In the genomic region with DNA sequence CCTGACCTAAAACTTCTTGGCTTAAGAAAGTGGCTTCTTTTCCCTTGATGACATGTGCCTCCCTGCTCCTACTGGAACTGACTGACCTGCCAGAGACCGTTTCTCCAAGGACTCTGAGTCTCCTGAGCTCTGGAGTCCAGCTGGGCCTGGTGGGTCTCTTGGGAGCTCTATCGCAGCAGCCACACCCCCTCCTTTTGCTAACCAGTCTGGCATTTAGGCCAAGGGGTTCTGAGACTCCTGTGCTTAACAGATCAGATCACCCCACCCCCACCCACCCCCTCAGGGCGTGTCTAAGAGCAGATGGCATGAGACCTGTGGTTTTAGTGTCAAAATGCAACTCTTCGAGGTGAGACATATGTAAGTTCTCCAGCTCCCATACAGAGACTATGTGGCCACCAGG, we compare ENCODE assay signal across 41 mouse cellular contexts. TPM values are rescaled to one million over a fixed set of nuclear protein-coding genes. Genes with fewer than 3 reads are reported as not detected.
A peak's percentile ranks its signal among the peaks of the same experiment; 100 is the strongest.
DNase-seq lines count a peak whose midpoint lies in the region; ATAC-seq and TF ChIP-seq lines count a peak whose summit lies in the region.
"Had no signal": no experiment of that assay in that cellular context is flagged by ENCODE, and none has a peak within 500 bp of the region (broad histone marks: within the 10 kb centered on the region; RNA-seq: fewer than 3 reads in every experiment).

No protein-coding gene starts in this region.

- 0 out of 2 replicates have a peak, but pooled peaks cover 12% of the 10 kb centered on the region for H3K4me1 ChIP-seq in liver, embryonic 12.5 days
- H3K4me1 ChIP-seq in liver, embryonic 11.5 days (replicated peaks; ENCODE audit: control insufficient read depth, insufficient read depth, low read length): no peaks in the 10 kb centered on the region
- peaks cover 16% of the 10 kb centered on the region for H3K4me1 ChIP-seq in liver, embryonic 15.5 days (replicated peaks)
- H3K4me1 ChIP-seq: forebrain, embryonic 15.5 days; heart, embryonic 13.5 days; midbrain, embryonic 13.5 days had no signal

- POLR2A ChIA-PET in Patski (lab: Charles Lee): no interaction called here

- CTCF ChIA-PET in Patski (lab: Charles Lee): interaction anchor here (0.8 kb wide), 1 partner anchor 113 kb away, joined by 3 read pairs; no protein-coding TSS in a partner anchor

- in situ Hi-C loops in Patski (cut with MboI; ENCODE audit: low pct_unique_long_range_greater_than_20kb): loop anchor here (10.0 kb wide), 1 partner anchor 637 kb away; no protein-coding TSS in a partner anchor

- peak overlapping the region; percentile 36; the same call in 1 of the 2 replicates for H3K27ac ChIP-seq in liver, embryonic 12.5 days
- H3K27ac ChIP-seq in liver, embryonic 11.5 days (ENCODE audit: low read depth, low read length): no peak overlapping the region
- H3K27ac ChIP-seq in liver, embryonic 15.5 days (replicated peaks): peak overlapping the region; percentile 79; the same call in 1 of the 2 replicates
- H3K27ac ChIP-seq: forebrain, embryonic 15.5 days; heart, adult 2 months; heart, embryonic 13.5 days; hindbrain, embryonic 10.5 days; hindbrain, embryonic 15.5 days; layer of hippocampus, adult 2 months; left cerebral cortex, adult 2 months; limb, embryonic 12.5 days; midbrain, embryonic 13.5 days had no signal

- no peak for ATAC-seq in liver, embryonic 12.5 days
- no peak for ATAC-seq in liver, embryonic 11.5 days (replicated peaks; ENCODE audit: low FRiP score)
- ATAC-seq in Patski: peak; percentile 44
- ATAC-seq in liver, embryonic 15.5 days (ENCODE audit: insufficient read depth): no peak
- ATAC-seq: forebrain, embryonic 15.5 days; lung, postnatal 0 days; midbrain, embryonic 13.5 days had no signal

- H3K27me3 ChIP-seq in liver, embryonic 12.5 days (replicated peaks): 0 out of 2 replicates have a peak, but pooled peaks cover 7% of the 10 kb centered on the region
- peaks cover 4% of the 10 kb centered on the region; the same call in 1 of the 2 replicates for H3K27me3 ChIP-seq in liver, embryonic 11.5 days (replicated peaks; ENCODE audit: control insufficient read depth, insufficient read depth, low read length)
- H3K27me3 ChIP-seq in Patski: no peaks in the 10 kb centered on the region
- no peaks in the 10 kb centered on the region for H3K27me3 ChIP-seq in liver, embryonic 15.5 days
- H3K27me3 ChIP-seq: forebrain, embryonic 15.5 days; hindbrain, embryonic 15.5 days; midbrain, embryonic 13.5 days had no signal

- 39% methylated on average over 4 of the region's 4 CpGs for WGBS in liver, embryonic 12.5 days (ENCODE audit: insufficient replicate concordance)
- 44% methylated on average over 4 of the region's 4 CpGs for WGBS in liver, embryonic 11.5 days
- WGBS in liver, embryonic 15.5 days (ENCODE audit: insufficient replicate concordance): 19% methylated on average over 4 of the region's 4 CpGs

- no peak overlapping the region for H3K4me2 ChIP-seq in liver, embryonic 12.5 days
- H3K4me2 ChIP-seq in liver, embryonic 11.5 days: no peak overlapping the region
- no peak overlapping the region for H3K4me2 ChIP-seq in liver, embryonic 15.5 days
- H3K4me2 ChIP-seq: forebrain, embryonic 15.5 days; heart, embryonic 13.5 days; hindbrain, embryonic 15.5 days; kidney, embryonic 15.5 days; limb, embryonic 12.5 days; midbrain, embryonic 13.5 days had no signal

- H3K9me3 ChIP-seq in liver, embryonic 12.5 days (replicated peaks): no peaks in the 10 kb centered on the region
- H3K9me3 ChIP-seq in liver, embryonic 11.5 days (ENCODE audit: control insufficient read depth, low read length): no peaks in the 10 kb centered on the region
- no peaks in the 10 kb centered on the region for H3K9me3 ChIP-seq in liver, embryonic 15.5 days (replicated peaks)
- H3K9me3 ChIP-seq: forebrain, embryonic 15.5 days; heart, embryonic 13.5 days; hindbrain, embryonic 10.5 days; hindbrain, embryonic 15.5 days; kidney, embryonic 15.5 days; limb, embryonic 12.5 days; midbrain, embryonic 13.5 days had no signal

- no peak for TF ChIP-seq CTCF in Patski (IDR thresholded peaks at IDR 0.05)

- no peak for DNase-seq in liver, embryonic 11.5 days (ENCODE audit: low spot score)
- no peak for DNase-seq in Patski (ENCODE audit: low read depth, low spot score)
- DNase-seq in right cerebral cortex, adult 2 months (ENCODE audit: low spot score in 2 of 2): no peak
- DNase-seq in layer of hippocampus, adult 18-20 months (ENCODE audit: low spot score in 2 of 2): no peak
- DNase-seq in cerebellum, postnatal 36 days: no peak
- DNase-seq: adrenal gland, postnatal 25 days; B cell, adult 2 months; cerebellum, adult 18-20 months; cerebellum, postnatal 10 days; gastrocnemius, postnatal 25 days; heart, adult 2 months; heart, postnatal 10 days; kidney, adult 18-20 months; kidney, postnatal 25 days; lung, adult 18-20 months; lung, postnatal 4 days; spleen, adult 18-20 months; thymus, postnatal 4 days had no signal

- no peaks in the 10 kb centered on the region for H3K36me3 ChIP-seq in liver, embryonic 12.5 days
- no peaks in the 10 kb centered on the region for H3K36me3 ChIP-seq in liver, embryonic 11.5 days (ENCODE audit: control insufficient read depth, insufficient read depth, low read length)
- H3K36me3 ChIP-seq in liver, embryonic 15.5 days (replicated peaks): no peaks in the 10 kb centered on the region
- H3K36me3 ChIP-seq: forebrain, embryonic 15.5 days; heart, embryonic 13.5 days; hindbrain, embryonic 10.5 days; hindbrain, embryonic 15.5 days; kidney, embryonic 15.5 days; limb, embryonic 12.5 days; midbrain, embryonic 13.5 days had no signal

- H3K9ac ChIP-seq in liver, embryonic 12.5 days: no peak overlapping the region
- H3K9ac ChIP-seq in liver, embryonic 11.5 days (ENCODE audit: low read depth, low read length): no peak overlapping the region
- H3K9ac ChIP-seq in liver, embryonic 15.5 days: no peak overlapping the region
- H3K9ac ChIP-seq: forebrain, embryonic 15.5 days; heart, embryonic 13.5 days; hindbrain, embryonic 15.5 days; kidney, embryonic 15.5 days; limb, embryonic 12.5 days; midbrain, embryonic 13.5 days had no signal

- H3K4me3 ChIP-seq in liver, embryonic 12.5 days: no peak overlapping the region
- no peak overlapping the region for H3K4me3 ChIP-seq in liver, embryonic 11.5 days (ENCODE audit: low read depth, low read length)
- H3K4me3 ChIP-seq in liver, embryonic 15.5 days (replicated peaks): no peak overlapping the region
- H3K4me3 ChIP-seq: forebrain, embryonic 15.5 days; heart, adult 2 months; heart, embryonic 13.5 days; hindbrain, embryonic 10.5 days; hindbrain, embryonic 15.5 days; kidney, embryonic 15.5 days; layer of hippocampus, adult 2 months; left cerebral cortex, adult 2 months; limb, embryonic 12.5 days; midbrain, embryonic 13.5 days had no signal

RNA-seq across cellular contexts. Expression of gene Chst13, which starts 3.2 kb away (rescaled TPM):
- 14.5 and 16.7 TPM in 2 replicates for polyA plus RNA-seq in liver, embryonic 12.5 days (2016; fragmentation: Nextera tagmentation; extraction: Ambion mirVana)
- 16.7 and 17.4 TPM in 2 replicates for polyA plus RNA-seq in liver, embryonic 11.5 days (2014; fragmentation: Nextera tagmentation; extraction: Ambion mirVana)
- 0.14 TPM for polyA plus RNA-seq in Patski (2021)
- 13.9 and 15.1 TPM in 2 replicates for polyA plus RNA-seq in liver, embryonic 15.5 days (2015; fragmentation: Nextera tagmentation; extraction: Ambion mirVana)
- not detected for total RNA-seq in layer of hippocampus, adult 18-20 months (2021)
- total RNA-seq: adrenal gland, postnatal 25 days; gastrocnemius, adult 18-20 months; heart, adult 2 months; heart, postnatal 10 days; layer of hippocampus, adult 2 months; layer of hippocampus, postnatal 14 days; left cerebral cortex, adult 2 months; left cerebral cortex, postnatal 25 days; megakaryocyte-erythroid progenitor cell, adult 5-6 weeks had no signal
- polyA plus RNA-seq: embryonic facial prominence, embryonic 11.5 days; forebrain, embryonic 15.5 days; heart, embryonic 13.5 days; hindbrain, embryonic 10.5 days; hindbrain, embryonic 15.5 days; limb, embryonic 12.5 days; midbrain, embryonic 13.5 days had no signal

RNA-seq across cellular contexts. Expression of gene Uroc1, which starts 11.3 kb away (rescaled TPM):
- 3.9 TPM in 2 replicates for polyA plus RNA-seq in liver, embryonic 12.5 days (2016; fragmentation: Nextera tagmentation; extraction: Ambion mirVana)
- polyA plus RNA-seq in liver, embryonic 11.5 days (2014; fragmentation: Nextera tagmentation; extraction: Ambion mirVana): 2.6 and 3.0 TPM in 2 replicates
- 0.39 TPM for polyA plus RNA-seq in Patski (2021)
- polyA plus RNA-seq in liver, embryonic 15.5 days (2015; fragmentation: Nextera tagmentation; extraction: Ambion mirVana): 23.2 and 28.9 TPM in 2 replicates
- not detected for total RNA-seq in layer of hippocampus, adult 18-20 months (2021)
- total RNA-seq: gastrocnemius, postnatal 25 days; heart, adult 2 months; heart, postnatal 10 days; layer of hippocampus, adult 2 months; layer of hippocampus, postnatal 14 days; left cerebral cortex, adult 2 months; left cerebral cortex, postnatal 25 days; megakaryocyte-erythroid progenitor cell, adult 5-6 weeks had no signal
- polyA plus RNA-seq: brain, embryonic 14.5 days; embryonic facial prominence, embryonic 11.5 days; forebrain, embryonic 15.5 days; frontal cortex, adult 2 months; heart, adult 2 months; hindbrain, embryonic 10.5 days; hindbrain, embryonic 15.5 days; intestine, embryonic 14.5 days; lung, postnatal 0 days; midbrain, embryonic 13.5 days; neural tube, embryonic 14.5 days had no signal

RNA-seq across cellular contexts. Expression of gene BC048671, which starts 20.8 kb away (rescaled TPM):
- not detected in 2 replicates for polyA plus RNA-seq in liver, embryonic 12.5 days (2016; fragmentation: Nextera tagmentation; extraction: Ambion mirVana)
- not detected in 2 replicates for polyA plus RNA-seq in liver, embryonic 11.5 days (2014; fragmentation: Nextera tagmentation; extraction: Ambion mirVana)
- not detected for polyA plus RNA-seq in Patski (2021)
- 0.10 TPM in 1 of 2 replicates, not detected in the other for polyA plus RNA-seq in liver, embryonic 15.5 days (2015; fragmentation: Nextera tagmentation; extraction: Ambion mirVana)
- not detected for total RNA-seq in layer of hippocampus, adult 18-20 months (2021)
- total RNA-seq: adrenal gland, postnatal 25 days; ES-E14; gastrocnemius, adult 18-20 months; gastrocnemius, postnatal 25 days; heart, adult 2 months; heart, postnatal 10 days; layer of hippocampus, adult 2 months; layer of hippocampus, postnatal 14 days; left cerebral cortex, adult 2 months; left cerebral cortex, postnatal 25 days; megakaryocyte-erythroid progenitor cell, adult 5-6 weeks had no signal
- polyA plus RNA-seq: brain, embryonic 14.5 days; embryonic facial prominence, embryonic 11.5 days; forebrain, embryonic 15.5 days; frontal cortex, adult 2 months; heart, embryonic 13.5 days; hindbrain, embryonic 10.5 days; hindbrain, embryonic 15.5 days; intestine, embryonic 14.5 days; kidney, embryonic 15.5 days; limb, embryonic 12.5 days; lung, postnatal 0 days; midbrain, embryonic 13.5 days; neural tube, embryonic 14.5 days; thymus, postnatal 0 days had no signal

RNA-seq across cellular contexts. Expression of gene Zxdc, which starts 47.5 kb away (rescaled TPM):
- polyA plus RNA-seq in liver, embryonic 12.5 days (2016; fragmentation: Nextera tagmentation; extraction: Ambion mirVana): 5.6 and 7.9 TPM in 2 replicates
- polyA plus RNA-seq in liver, embryonic 11.5 days (2014; fragmentation: Nextera tagmentation; extraction: Ambion mirVana): 6.6 and 6.9 TPM in 2 replicates
- 39.8 TPM for polyA plus RNA-seq in Patski (2021)
- polyA plus RNA-seq in liver, embryonic 15.5 days (2015; fragmentation: Nextera tagmentation; extraction: Ambion mirVana): 2.9 and 3.0 TPM in 2 replicates
- 10 to 100 TPM; 28.4 to 28.5 TPM for total RNA-seq in layer of hippocampus, adult 18-20 months (2021)

Comparison
In these comparisons a context has a peak if more than half of its experiments do, and no peak if none do; other contexts are left out.
1. RNA of gene Chst13, which starts 3.2 kb away (polyA plus RNA-seq): 16.7 to 17.4 TPM in liver, embryonic 11.5 days, 14.5 to 16.7 TPM in liver, embryonic 12.5 days and 13.9 to 15.1 TPM in liver, embryonic 15.5 days; 0.14 TPM in Patski (single experiment); every median in the first group is over 10 times any median in the second.